Mouse (Mus musculus) layer of hippocampus, postnatal 25 days (tissue): ENCODE measurements around the gene Sema3d. TPM values are rescaled to one million over a fixed set of nuclear protein-coding genes. Genes with fewer than 3 reads are reported as not detected.

Experiments used
- DNase-seq, 2 experiments: peaks; one replicate each; pipeline ENCODE4 v3.0.0; 2022; ENCODE audit warnings: mixed read lengths in 2 of 2, low spot score in 1 of 2; ENCODE audit errors: extremely low spot score in 1 of 2
- total RNA-seq, 2 experiments: library from RNA; stranded (reverse); gene quantifications; 2 replicates each; pipeline ENCODE4 v1.2.3; 2021

Gene Sema3d
- total RNA-seq = 1 to 10 TPM; 5.1 to 5.4 TPM

- DNase-seq = peak; percentile 65 to 68
These were observed at the start of gene Sema3d for GRCm38 (mm10) chr5:12383133-12383959. Gene Sema3d, plus strand, starts transcription at chr5:12383385.

GRCm38 (mm10) chr5:12377261-12377660, 5.9 kb upstream of the Sema3d start:
- no peak for DNase-seq

DNA sequence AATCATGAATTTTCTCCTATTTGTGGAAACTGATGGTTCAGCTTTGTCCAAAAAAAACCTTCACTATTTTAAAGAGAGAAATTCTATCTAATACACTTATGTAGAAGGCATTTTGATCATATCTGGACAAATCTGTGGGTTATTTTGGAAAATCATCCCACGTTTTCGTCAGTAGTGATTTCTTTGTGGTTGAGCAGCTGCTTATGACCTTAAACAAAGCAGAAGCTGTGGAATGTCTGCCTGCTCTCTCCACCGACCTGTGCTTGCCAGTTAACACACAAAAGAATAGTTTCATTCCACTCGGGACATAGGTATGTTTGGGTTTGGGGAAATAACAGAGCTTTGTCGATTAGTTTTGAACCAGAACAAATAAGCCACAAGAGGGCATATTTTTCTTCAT, 4.3 kb upstream of the Sema3d start:
- no peak for DNase-seq

- DNase-seq = no peak
These were observed 1.2 kb upstream of the Sema3d start for GRCm38 (mm10) chr5:12382010-12382409.

DNA sequence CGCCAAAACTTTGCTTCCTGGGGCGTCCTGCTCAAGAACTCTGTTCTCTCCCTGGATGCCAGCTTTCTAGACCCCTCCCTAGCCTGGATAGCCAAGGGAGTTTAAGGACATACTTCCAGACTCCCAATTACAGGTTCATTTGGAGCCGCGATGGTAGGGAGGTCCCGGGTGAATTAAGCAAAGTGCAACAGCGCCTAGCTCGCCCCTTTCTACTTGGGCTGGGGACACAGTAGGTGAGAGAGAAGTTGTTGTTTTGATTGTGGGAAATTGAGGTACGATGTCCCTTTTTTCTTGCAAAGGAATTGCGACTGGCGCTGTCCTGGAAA, 738 bp downstream of the Sema3d start:
- DNase-seq = no peak

GRCm38 (mm10) chr5:12392667-12393066, 9.5 kb downstream of the Sema3d start:
- no peak for DNase-seq

DNA sequence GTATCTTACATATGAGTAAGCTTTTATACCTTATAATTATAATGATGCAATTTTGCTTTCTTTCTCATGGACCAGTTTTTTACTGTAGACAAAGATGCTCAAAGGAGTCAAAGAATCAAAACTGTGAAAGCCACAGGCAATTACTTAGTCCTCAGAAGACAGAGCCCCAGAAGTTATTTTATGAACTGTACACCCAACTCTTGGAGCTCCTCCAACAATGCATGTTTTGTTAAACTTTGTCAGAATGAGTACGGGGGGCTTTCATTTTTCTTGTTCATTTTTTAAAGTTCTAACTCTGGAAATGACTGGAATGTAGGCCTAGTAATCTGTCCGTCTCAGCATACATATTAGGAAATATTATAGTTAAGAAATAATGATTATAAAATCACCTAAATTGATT, 16.1 kb downstream of the Sema3d start:
- no peak for DNase-seq

DNA sequence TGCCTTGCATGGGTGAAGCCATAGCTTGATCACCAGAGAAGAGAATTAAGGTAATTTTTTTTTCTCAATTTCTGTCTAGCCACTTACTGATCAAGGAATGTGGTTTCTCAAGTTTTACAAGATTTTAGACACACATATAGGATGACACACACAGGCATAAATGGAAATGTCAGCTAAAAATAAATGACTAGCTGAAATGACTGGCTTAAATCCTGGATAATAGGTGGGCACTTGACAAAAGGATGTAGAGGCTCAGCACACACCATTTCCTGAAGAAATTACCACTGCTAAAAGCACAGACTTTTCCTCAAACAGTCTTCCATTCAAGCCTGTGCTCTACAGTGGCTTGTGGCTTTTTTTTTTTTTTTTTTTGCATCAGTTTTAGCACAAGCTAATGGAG, 21.0 kb downstream of the Sema3d start:
- DNase-seq = no peak

GRCm38 (mm10) chr5:12412595-12412994, 29.4 kb downstream of the Sema3d start:
- no peak for DNase-seq

DNA sequence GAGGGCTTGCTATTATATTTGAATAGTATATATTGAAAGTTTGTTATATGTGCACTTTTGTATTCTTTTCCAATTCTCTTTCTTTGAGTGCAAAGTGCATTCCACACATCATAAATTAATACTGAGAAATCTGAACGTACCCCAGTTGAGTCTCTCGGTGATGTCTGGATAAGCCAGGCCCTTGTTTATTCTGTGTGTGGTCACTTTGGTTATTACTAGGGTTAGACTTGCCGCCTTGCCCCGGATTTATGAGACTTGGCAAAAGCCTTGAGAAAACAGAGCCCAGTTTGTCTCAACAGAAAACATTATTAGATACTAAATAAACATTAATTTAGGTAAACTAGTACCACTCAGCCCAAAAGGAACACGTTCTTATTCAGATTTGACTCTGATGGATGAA, 40.1 kb downstream of the Sema3d start:
- DNase-seq = no peak

DNA sequence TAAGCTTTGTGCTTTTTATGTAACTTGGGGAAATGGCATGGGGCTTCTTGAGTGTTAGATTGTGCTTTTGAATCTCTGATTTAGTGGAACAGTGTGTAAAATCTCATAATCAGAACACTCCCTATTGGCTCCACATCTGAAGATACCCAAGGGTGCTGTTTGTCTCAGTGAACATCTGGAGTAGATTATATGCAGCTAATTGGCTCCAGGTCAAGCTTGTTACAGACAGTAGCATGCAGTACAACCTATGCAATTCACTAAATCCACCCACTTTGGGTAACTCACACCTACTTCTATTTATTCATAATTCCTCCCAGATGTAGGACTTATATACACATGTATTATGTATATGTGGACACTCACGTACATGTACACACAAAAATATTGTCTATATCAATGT, 58.6 kb downstream of the Sema3d start:
- DNase-seq = no peak

GRCm38 (mm10) chr5:12442176-12443105, 59.3 kb downstream of the Sema3d start:
- no peak for DNase-seq

DNA sequence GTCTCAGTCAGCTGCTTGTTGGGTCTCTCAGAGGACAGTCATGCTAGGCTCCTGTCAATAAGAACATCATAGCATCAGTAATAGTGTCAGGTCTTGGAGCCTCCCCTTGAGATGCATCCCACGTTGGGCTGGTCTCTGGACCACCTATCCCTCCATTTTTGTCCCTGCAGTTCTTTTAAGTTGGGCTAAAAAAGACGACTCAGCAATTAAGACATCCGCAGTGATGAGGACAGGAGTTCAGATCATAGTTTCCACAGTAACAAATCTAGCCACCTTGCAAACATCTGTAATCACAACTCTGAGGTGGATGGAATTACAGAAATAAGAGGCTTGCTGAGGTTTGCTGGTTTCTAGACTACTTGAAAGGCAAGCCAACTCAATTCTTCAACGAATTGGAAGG, 67.9 kb downstream of the Sema3d start:
- no peak for DNase-seq

DNA sequence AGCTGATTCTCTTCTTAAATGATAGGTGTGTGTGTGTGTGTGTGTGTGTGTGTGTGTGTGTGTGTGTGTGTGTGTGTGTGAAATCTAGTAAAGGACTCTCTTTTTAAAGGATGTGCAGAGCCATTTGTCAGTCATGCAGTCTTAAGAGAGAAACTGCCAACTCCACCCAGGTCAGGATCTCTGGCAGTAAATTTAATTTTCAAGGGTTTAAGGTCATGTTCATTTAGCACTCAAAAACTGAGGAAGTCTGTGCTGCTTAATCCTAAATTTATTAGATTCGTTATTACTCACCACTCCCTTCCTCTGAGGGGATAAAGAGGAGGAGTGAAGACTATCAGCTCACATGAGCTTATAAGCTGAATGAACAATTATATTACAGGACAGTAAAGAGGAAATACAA, 71.8 kb downstream of the Sema3d start:
- DNase-seq = no peak

DNA sequence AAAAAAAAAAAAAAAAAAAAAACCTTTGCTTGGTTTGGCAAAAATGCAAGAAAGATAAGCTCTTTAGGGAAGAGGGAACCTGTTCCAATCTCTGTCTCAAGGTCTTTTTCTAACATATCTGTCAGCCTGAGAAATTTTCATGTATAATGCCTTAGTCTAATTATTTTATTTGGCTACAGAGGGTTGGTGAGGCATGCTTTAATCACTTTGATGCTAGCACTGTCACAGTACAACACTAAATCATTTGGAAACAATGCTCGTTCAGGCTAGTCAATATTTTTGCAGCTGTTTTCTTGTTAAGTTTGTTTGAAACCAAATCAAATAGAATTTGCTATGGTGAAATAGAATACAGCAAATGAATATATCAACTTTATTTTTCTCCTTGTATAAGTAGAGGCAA, 74.3 kb downstream of the Sema3d start:
- DNase-seq = no peak

DNA sequence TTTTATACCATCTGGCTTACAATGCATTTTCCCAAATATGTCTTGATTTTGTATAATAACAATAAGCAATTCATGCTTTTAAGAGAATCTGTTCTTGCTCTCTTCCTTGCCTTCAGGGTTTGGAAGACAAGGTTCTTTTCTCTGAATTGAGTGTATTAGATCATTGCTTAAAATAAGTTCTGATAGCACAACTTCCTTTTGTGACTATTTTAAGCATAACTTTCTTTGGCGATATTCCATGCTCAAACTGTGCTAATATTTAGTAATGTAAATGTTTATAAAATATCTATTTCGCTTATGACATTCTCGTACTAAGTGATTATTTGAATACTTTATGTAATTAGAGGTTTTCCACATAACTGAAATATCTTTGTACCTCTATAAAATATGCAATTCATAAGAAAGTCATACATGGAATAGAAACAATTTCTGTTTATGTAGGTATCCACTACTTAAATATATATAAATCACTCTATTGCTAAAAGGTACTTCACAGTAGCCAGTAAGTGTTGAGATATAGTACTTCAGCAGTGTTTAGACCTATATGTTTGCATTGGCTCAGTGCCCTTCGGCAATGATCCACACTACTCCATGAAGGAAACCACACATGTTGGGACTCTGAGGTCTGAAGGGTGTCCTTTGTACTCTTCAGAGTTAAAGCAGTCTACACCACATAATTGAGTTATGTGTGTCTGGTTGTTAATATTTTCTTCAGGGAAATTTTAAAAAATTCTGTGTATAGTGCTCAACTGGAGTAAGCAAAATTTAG, 84.6 kb downstream of the Sema3d start:
- DNase-seq = no peak

DNA sequence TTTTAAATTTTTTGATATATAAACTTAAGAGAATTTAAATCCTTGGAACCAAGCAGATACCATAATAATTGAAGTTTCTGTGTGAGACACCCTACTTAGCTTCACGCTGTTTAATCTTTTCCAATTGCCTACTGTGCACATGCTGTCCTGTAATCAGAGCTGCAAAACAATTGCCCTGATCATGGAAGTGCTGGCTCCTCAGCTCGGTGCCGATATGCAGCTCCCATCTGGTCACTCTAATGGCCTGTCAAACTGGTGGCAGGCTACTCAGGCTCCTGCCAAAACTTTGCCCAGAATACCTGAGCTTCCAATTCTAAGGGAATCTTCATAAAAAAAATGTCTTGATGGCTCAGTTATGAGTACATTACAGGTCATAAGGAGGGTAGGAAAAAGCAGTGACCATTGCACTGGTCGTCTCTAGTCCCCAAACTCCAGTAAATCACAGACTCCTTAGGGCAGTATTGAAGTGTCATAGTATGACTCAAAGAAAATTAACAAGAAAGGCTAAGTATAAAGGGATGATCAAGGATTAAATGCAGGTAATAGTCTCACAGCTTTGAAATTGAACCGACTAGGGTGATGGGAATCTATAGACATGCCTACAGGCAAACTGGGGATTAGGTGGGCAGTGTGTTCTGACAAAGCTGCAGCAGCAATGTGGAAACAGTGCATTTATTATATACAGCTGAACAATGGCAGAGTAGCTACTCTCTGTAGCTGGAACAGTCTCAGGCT, 91.9 kb downstream of the Sema3d start:
- DNase-seq = no peak

- DNase-seq = no peak
These were observed 92.4 kb downstream of the Sema3d start for GRCm38 (mm10) chr5:12475639-12475916.

- no peak for DNase-seq
These were observed 104.7 kb downstream of the Sema3d start for GRCm38 (mm10) chr5:12487926-12488325.

GRCm38 (mm10) chr5:12491704-12492103, 108.5 kb downstream of the Sema3d start:
- no peak for DNase-seq
